Mouse (Mus musculus): ENCODE results near the gene Dhps. TPM values are rescaled to one million over a fixed set of nuclear protein-coding genes. Genes with fewer than 3 reads are reported as not detected.

The Dhps gene
- 14.2 TPM for polyA plus RNA-seq (2014; fragmentation: Illumina TruSeq; extraction: RNeasy Lipid Tissue Mini Kit (QIAGEN cat#74804); ENCODE audit: low read depth, low replicate concordance)

DNA sequence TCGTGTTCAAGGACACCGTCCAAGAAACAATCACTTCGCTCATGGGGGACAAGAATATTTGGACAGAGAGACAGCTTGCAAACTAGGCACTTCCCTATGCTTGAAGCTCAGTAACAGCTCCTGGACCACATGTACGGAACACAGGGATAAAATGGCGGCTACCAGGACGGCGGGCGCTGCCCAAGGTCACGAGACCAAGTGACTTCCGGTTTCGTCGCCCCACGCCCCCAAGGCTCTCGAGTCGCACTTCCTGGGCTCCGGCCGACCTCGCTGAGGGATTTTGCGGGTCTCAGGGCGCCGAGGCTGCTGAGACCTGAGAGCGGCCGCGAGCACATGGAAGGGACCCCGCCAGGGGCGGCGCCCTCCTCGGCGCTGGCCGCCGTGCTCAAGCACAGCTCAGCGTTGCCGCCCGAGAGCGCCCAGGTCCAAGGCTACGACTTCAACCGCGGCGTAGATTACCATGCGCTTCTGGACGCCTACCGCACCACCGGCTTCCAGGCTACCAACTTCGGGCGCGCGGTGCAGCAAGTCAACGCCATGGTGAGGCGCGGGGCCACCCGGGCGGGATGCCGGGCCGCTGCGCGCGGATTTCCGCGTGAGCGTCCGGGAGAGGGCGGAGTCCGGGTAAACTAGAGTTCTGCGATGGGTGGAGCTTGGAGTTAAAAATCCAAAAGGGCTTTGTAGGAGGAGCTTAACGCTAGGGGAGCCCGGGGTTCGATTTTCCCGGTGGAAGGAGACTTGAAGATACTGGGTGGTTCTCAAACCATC lies at the start of gene Dhps:
Gene Dhps (plus strand): TSS at position 244 of the 768 bp plus-strand sequence.

DNA sequence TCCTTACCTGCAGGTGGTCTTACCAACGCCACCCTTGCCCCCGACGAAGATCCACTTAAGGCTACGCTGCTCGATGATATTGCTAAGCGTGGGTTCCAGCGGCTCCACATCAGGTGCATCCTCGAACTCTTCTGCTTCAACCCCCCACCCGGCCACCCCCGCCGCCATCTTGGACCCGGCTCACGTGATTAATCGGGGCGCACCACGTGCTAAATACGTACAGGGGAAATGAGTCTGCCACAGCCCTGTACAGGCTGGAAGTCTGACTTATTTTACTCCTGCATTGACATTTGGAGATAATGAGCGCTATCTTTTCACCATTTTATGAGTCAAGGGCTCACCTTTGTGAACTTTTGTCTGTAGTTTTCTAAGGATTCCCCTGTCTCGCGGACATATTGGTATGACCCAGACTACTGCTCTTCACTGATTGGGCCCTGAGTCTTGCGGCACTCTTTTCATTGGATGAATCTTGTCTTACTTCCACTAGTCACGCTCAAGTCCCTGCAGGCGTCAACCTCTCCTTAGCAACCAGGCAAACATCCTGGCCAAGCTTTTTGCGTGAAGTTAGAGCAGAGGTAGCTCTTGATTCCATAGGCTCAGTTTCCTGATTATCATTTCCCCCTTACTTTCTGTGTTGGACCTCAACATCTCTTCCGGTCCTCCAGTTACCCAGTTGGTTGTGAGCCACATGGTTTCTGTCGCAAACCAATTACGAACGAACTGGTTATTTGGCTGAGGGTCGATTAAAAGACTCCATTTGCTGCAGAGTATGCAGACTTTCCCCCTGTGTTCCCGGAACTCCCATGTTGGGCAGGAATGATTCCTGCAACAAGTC lies 46.2 kb upstream of the Dhps start, which contains the start of gene Asna1:
Gene Asna1 (minus strand): TSS at position 184 of the 835 bp plus-strand sequence.

DNA sequence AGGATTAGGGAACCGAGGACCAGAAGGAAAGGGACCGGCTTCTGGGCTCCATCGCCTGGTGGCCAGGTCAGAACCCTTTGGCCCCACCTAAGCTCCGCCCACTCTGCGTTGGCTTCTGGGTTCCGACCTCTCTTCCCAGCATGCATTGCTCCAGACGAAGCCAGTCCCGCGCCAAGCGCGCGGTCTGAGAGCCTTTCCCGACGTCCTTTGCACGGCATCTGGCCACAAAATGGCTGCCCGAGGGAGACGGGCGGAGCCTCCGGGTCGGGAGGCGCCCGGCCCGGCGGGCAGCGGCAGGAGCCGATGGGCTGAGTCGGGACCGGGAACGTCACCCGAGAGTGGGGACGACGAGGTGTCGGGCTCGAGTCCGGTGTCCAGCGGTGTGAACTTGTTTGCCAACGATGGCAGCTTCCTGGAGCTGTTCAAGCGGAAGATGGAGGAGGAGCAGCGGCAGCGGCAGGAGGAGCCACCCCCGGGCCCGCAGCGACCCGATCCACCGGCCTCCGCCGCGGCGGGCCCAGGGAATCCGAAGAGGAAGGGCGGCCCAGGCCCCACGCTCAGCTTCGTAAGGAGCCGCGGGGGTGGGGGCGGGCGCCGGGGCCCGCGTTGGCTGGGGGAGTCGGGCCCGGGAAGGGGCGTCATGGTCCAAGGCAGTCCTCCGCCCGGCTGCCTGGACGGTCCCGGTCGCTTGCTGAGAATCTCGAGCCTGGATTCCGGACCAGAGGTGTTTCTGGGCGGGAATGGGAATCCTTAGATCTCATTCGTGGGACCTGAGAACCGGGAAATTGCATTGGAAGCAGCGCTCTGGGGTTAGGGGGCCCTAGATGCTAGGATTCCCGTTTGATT lies 44.7 kb upstream of the Dhps start, which contains the start of gene Trir:
Gene Trir (plus strand): TSS at position 154 of the 846 bp plus-strand sequence.

DNA sequence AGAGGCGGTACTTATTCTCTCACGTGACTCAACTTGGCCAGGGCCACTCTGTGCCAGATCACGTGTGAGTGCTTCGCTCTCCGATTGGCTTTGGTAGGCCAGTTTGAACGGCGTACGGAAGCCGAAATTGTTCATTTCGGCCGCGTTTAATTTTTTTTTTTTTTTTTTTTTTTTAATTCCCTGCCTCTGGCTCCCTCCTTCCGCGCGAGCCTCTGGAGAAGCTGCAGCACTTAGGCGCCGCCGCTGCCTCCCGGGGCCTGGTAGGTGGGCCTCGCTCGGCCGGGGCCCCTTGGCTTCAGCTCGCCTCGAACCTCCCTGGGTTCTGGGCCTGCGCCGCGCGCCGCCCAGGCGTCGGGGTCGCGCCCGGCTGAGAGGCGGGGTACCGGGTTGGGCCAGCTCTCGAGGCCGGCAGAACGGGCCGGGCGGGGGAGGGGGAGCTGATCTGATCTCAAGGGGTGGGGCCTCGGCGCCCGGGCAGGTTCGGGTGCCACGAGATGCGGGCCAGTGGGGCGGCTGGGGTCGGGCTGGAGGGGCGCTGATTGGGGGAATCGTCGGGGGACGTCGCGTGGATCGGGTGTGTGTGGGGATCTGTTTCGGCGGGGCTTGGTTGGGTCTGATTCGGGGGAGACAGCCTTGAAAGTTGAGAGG lies 34.7 kb upstream of the Dhps start, which contains the start of gene Tnpo2:
Gene Tnpo2 (plus strand): TSS at position 198 of the 648 bp plus-strand sequence.

DNA sequence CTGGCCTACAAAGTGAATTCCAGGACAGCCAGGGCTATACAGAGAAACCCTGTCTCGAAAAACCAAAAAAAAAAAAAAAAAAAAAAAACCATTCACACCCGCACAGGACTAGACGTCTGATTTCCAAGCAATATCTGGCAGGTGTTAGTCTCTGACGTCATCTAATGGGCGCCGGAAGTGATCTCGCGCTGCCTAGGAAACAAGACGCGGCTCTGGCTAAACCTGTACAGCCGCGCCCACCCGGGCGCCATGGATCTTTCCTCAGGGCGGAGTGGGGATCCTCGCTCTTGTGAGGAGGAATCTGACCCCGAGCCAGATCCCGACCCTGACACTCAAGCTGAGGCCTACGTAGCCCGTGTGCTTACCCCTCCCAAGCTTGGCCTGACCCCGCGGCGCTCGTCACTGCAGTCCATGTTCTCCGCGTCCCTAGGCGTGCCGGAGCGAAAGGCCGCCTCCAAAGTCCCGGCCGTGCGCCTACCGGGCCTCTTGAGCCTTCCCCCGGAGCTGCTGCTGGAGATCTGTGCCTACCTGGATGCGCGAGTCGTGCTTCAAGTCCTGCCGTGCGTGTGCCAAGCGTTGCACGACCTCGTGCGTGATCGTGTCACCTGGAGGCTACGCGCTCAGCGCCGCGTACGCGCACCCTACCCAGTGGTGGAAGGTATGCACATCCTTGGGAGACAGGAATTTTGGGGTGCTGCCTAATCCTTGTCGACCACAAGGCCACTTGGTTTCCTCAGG lies 11.5 kb upstream of the Dhps start, which contains the start of gene Fbxw9:
Gene Fbxw9 (plus strand): TSS at position 177 of the 738 bp plus-strand sequence.

DNA sequence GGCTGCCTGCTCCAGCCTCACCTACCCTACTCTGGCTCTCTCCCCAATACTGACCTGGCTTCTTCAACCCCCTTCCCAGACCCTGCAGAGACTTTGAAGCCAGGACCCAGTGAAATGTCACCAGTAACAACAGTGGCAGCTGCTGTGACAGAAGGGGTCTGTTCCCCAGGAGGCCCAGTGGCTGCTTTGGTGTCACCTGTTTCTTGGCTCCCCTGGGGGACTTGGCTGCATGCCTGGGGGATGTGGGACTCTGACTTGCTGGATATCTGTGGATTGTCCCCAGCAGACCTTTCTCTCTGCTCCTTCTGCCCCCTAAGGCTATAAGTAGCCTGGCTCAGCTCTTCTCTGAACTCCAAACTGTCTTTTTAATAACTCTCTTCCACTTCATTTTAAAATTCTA lies 3.6 kb upstream of the Dhps start, which contains the start of gene Gm5741:
Gene Gm5741 (minus strand): TSS at position 1 of the 400 bp plus-strand sequence.

DNA sequence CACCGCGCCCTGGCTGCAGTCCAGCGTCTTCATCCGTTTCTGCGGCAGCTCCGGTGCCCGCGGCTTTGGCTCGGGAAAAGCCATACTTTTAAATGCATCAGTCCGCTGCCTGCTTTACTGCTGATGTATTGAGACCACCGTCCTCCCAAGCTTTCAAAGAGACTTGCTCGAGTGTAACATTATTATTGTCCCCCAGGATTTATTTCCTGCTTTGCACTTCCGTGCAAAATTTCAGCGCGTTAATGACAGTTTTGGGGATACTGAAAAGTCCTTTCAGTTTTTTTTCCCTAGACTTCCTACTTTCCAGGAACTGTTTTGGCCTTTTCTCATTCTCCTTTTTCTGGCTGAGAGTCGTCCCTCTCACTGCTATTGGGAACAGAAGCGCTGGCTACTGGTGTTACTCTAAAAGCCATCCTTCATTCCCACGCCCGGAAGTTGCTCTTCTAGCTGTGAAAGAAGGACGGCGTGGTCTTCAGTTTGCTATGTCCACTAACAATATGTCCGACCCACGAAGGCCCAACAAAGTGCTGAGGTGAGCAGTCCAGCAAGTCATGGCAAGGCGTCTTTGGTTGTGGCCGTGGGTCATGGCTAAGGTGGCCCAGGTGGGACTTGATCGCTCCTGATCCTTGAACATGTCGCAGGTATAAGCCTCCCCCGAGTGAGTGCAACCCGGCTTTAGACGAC lies 9.1 kb downstream of the Dhps start, which contains the start of gene Wdr83os:
Gene Wdr83os (plus strand): TSS at position 209 of the 684 bp plus-strand sequence.

DNA sequence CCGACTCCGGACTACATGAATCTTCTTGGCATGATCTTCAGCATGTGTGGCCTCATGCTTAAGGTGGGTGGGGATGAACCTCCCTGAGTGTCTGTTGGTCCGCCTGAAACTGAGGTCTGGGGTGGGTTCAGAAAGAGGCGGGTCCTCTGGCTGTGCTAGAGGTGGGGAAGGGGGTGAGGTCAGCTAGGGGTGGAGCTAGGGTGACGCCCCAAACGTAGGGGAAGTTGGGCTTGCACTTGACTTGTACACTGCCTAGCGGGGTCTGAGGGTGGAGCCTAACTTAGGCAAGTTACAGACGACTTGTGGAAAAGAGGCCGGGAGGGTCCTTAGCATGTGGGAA lies 9.6 kb downstream of the Dhps start, which contains the start of gene Wdr83:
Gene Wdr83 (minus strand): TSS at position 91 of the 340 bp plus-strand sequence.

DNA sequence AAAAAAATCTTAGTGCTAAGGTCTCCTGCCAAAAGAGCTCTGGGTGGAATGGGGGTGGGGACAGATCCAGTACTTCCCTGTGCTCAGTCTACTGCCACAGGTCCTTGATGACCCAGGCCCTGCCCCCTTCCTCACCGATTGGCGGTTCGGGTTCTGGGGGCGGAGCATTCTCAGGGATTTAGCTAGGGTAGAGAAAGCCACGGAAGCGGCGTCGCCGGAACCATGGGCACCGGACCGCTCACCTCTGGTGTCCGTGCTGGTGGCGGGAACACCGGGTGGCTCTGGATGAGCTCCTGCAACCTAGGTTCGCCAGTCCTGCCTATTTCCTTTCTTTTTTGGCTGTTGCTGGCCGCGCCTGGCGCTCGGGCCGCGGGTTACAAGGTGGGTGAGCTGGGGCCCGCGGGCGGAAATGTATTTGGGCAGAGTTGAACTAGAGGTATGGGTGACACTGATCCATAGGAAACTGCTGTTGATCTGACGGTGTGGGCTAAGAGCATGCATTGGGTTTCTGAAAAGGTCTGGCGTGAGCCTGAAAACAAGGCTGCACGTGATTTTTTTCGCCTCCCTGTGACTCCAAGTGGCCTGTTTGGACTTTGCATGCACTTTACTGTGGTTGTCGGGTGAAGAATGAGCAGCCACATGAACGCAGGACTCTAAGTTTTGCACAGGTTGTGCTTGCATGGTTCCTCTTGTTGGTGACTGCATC lies 11.7 kb downstream of the Dhps start, which contains the start of gene Man2b1:
Gene Man2b1 (plus strand): TSS at position 163 of the 706 bp plus-strand sequence.

DNA sequence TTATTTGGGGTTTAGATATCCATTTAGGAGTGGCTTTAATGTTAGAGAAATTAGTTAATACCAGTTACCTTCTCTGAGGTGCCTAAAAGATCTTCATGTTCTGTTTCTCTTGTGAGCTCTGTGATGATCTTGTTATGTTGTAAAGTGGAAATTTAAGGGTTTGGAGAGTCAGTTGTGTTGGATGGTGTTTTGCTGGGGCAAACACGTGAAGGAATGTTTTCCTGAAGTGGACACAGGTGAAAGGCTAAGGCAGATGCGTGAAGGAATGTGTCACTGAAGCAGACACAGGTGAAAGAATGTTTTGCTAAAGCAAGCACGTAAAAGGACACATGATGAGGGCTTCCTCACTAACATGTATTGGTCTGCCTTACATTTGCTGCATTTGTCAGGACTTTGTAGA lies 51.4 kb downstream of the Dhps start, which contains the start of gene Zfp791:
Gene Zfp791 (minus strand): TSS at position 101 of the 400 bp plus-strand sequence.

Other genes starting within 250 kb of the Dhps start
- 5.4 TPM for gene Dand5, start 248.9 kb upstream of the Dhps start, polyA plus RNA-seq (2014; fragmentation: Illumina TruSeq; extraction: RNeasy Lipid Tissue Mini Kit (QIAGEN cat#74804); ENCODE audit: low read depth, low replicate concordance)
- 2.3 TPM for gene Gadd45gip1, start 240.2 kb upstream of the Dhps start, polyA plus RNA-seq (2014; fragmentation: Illumina TruSeq; extraction: RNeasy Lipid Tissue Mini Kit (QIAGEN cat#74804); ENCODE audit: low read depth, low replicate concordance)
- 9.2 TPM for gene Rad23a, start 231.1 kb upstream of the Dhps start, polyA plus RNA-seq (2014; fragmentation: Illumina TruSeq; extraction: RNeasy Lipid Tissue Mini Kit (QIAGEN cat#74804); ENCODE audit: low read depth, low replicate concordance)
- 638 TPM for gene Calr, start 224.8 kb upstream of the Dhps start, polyA plus RNA-seq (2014; fragmentation: Illumina TruSeq; extraction: RNeasy Lipid Tissue Mini Kit (QIAGEN cat#74804); ENCODE audit: low read depth, low replicate concordance)
- 4.7 TPM for gene Farsa, start 214.8 kb upstream of the Dhps start, polyA plus RNA-seq (2014; fragmentation: Illumina TruSeq; extraction: RNeasy Lipid Tissue Mini Kit (QIAGEN cat#74804); ENCODE audit: low read depth, low replicate concordance)
- 6.2 TPM for gene Syce2, start 199.6 kb upstream of the Dhps start, polyA plus RNA-seq (2014; fragmentation: Illumina TruSeq; extraction: RNeasy Lipid Tissue Mini Kit (QIAGEN cat#74804); ENCODE audit: low read depth, low replicate concordance)
- 51.8 TPM for gene Gcdh, start 177.8 kb upstream of the Dhps start, polyA plus RNA-seq (2014; fragmentation: Illumina TruSeq; extraction: RNeasy Lipid Tissue Mini Kit (QIAGEN cat#74804); ENCODE audit: low read depth, low replicate concordance)
- gene Klf1, start 169.8 kb upstream of the Dhps start, polyA plus RNA-seq (2014; fragmentation: Illumina TruSeq; extraction: RNeasy Lipid Tissue Mini Kit (QIAGEN cat#74804); ENCODE audit: low read depth, low replicate concordance) = not detected
- gene Dnase2a, start 163.2 kb upstream of the Dhps start, polyA plus RNA-seq (2014; fragmentation: Illumina TruSeq; extraction: RNeasy Lipid Tissue Mini Kit (QIAGEN cat#74804); ENCODE audit: low read depth, low replicate concordance) = 10.7 TPM
- gene Mast1, start 134.4 kb upstream of the Dhps start, polyA plus RNA-seq (2014; fragmentation: Illumina TruSeq; extraction: RNeasy Lipid Tissue Mini Kit (QIAGEN cat#74804); ENCODE audit: low read depth, low replicate concordance) = not detected
- not detected for gene Rtbdn, start 124.8 kb upstream of the Dhps start, polyA plus RNA-seq (2014; fragmentation: Illumina TruSeq; extraction: RNeasy Lipid Tissue Mini Kit (QIAGEN cat#74804); ENCODE audit: low read depth, low replicate concordance)
- not detected for gene Gm49661, start 102.3 kb upstream of the Dhps start, polyA plus RNA-seq (2014; fragmentation: Illumina TruSeq; extraction: RNeasy Lipid Tissue Mini Kit (QIAGEN cat#74804); ENCODE audit: low read depth, low replicate concordance)
- gene Prdx2, start 102.2 kb upstream of the Dhps start, polyA plus RNA-seq (2014; fragmentation: Illumina TruSeq; extraction: RNeasy Lipid Tissue Mini Kit (QIAGEN cat#74804); ENCODE audit: low read depth, low replicate concordance) = 79.1 TPM
- gene Rnaseh2a, start 102.0 kb upstream of the Dhps start, polyA plus RNA-seq (2014; fragmentation: Illumina TruSeq; extraction: RNeasy Lipid Tissue Mini Kit (QIAGEN cat#74804); ENCODE audit: low read depth, low replicate concordance) = 7.6 TPM
- 0.99 TPM for gene Junb, start 93.0 kb upstream of the Dhps start, polyA plus RNA-seq (2014; fragmentation: Illumina TruSeq; extraction: RNeasy Lipid Tissue Mini Kit (QIAGEN cat#74804); ENCODE audit: low read depth, low replicate concordance)
- 1.8 TPM for gene Hook2, start 81.2 kb upstream of the Dhps start, polyA plus RNA-seq (2014; fragmentation: Illumina TruSeq; extraction: RNeasy Lipid Tissue Mini Kit (QIAGEN cat#74804); ENCODE audit: low read depth, low replicate concordance)
- gene Best2, start 57.2 kb upstream of the Dhps start, polyA plus RNA-seq (2014; fragmentation: Illumina TruSeq; extraction: RNeasy Lipid Tissue Mini Kit (QIAGEN cat#74804); ENCODE audit: low read depth, low replicate concordance) = not detected
- gene Asna1, start 46.5 kb upstream of the Dhps start, polyA plus RNA-seq (2014; fragmentation: Illumina TruSeq; extraction: RNeasy Lipid Tissue Mini Kit (QIAGEN cat#74804); ENCODE audit: low read depth, low replicate concordance) = 16.1 TPM
- 15.8 TPM for gene Trir, start 44.9 kb upstream of the Dhps start, polyA plus RNA-seq (2014; fragmentation: Illumina TruSeq; extraction: RNeasy Lipid Tissue Mini Kit (QIAGEN cat#74804); ENCODE audit: low read depth, low replicate concordance)
- gene Tnpo2, start 34.8 kb upstream of the Dhps start, polyA plus RNA-seq (2014; fragmentation: Illumina TruSeq; extraction: RNeasy Lipid Tissue Mini Kit (QIAGEN cat#74804); ENCODE audit: low read depth, low replicate concordance) = 18.2 TPM
- gene Fbxw9, start 11.7 kb upstream of the Dhps start, polyA plus RNA-seq (2014; fragmentation: Illumina TruSeq; extraction: RNeasy Lipid Tissue Mini Kit (QIAGEN cat#74804); ENCODE audit: low read depth, low replicate concordance) = 1.0 TPM
- gene Gm5741, start 3.8 kb upstream of the Dhps start, polyA plus RNA-seq (2014; fragmentation: Illumina TruSeq; extraction: RNeasy Lipid Tissue Mini Kit (QIAGEN cat#74804); ENCODE audit: low read depth, low replicate concordance) = not detected
- 10.6 TPM for gene Wdr83os, start 9.0 kb downstream of the Dhps start, polyA plus RNA-seq (2014; fragmentation: Illumina TruSeq; extraction: RNeasy Lipid Tissue Mini Kit (QIAGEN cat#74804); ENCODE audit: low read depth, low replicate concordance)
- 2.3 TPM for gene Wdr83, start 9.5 kb downstream of the Dhps start, polyA plus RNA-seq (2014; fragmentation: Illumina TruSeq; extraction: RNeasy Lipid Tissue Mini Kit (QIAGEN cat#74804); ENCODE audit: low read depth, low replicate concordance)
- 5.0 TPM for gene Man2b1, start 11.5 kb downstream of the Dhps start, polyA plus RNA-seq (2014; fragmentation: Illumina TruSeq; extraction: RNeasy Lipid Tissue Mini Kit (QIAGEN cat#74804); ENCODE audit: low read depth, low replicate concordance)
- gene Zfp791, start 51.3 kb downstream of the Dhps start, polyA plus RNA-seq (2014; fragmentation: Illumina TruSeq; extraction: RNeasy Lipid Tissue Mini Kit (QIAGEN cat#74804); ENCODE audit: low read depth, low replicate concordance) = 2.5 TPM
- not detected for gene Cks1brt, start 80.2 kb downstream of the Dhps start, polyA plus RNA-seq (2014; fragmentation: Illumina TruSeq; extraction: RNeasy Lipid Tissue Mini Kit (QIAGEN cat#74804); ENCODE audit: low read depth, low replicate concordance)
- gene Olfr371, start 154.2 kb downstream of the Dhps start, polyA plus RNA-seq (2014; fragmentation: Illumina TruSeq; extraction: RNeasy Lipid Tissue Mini Kit (QIAGEN cat#74804); ENCODE audit: low read depth, low replicate concordance) = not detected
- gene Orc6, start 227.9 kb downstream of the Dhps start, polyA plus RNA-seq (2014; fragmentation: Illumina TruSeq; extraction: RNeasy Lipid Tissue Mini Kit (QIAGEN cat#74804); ENCODE audit: low read depth, low replicate concordance) = 38.1 TPM
- 471 TPM for gene Vps35, start 228.0 kb downstream of the Dhps start, polyA plus RNA-seq (2014; fragmentation: Illumina TruSeq; extraction: RNeasy Lipid Tissue Mini Kit (QIAGEN cat#74804); ENCODE audit: low read depth, low replicate concordance)